Mouse (Mus musculus) lung, embryonic 14.5 days (tissue): ENCODE results near the gene Sel1l3. TPM values are rescaled to one million over a fixed set of nuclear protein-coding genes. Genes with fewer than 3 reads are reported as not detected.

Source experiments
- ATAC-seq: fragments of 200-750 bp; cut with Nextera tagmentation; 2 replicates; pipeline ENCODE4 v1.8.0; 2017; ENCODE audit warnings: mild to moderate bottlenecking, moderate TSS enrichment, moderate library complexity; ENCODE audit not compliant: insufficient read depth
- DNase-seq: peaks from one replicate; pipeline ENCODE4 v3.0.0-alpha.2; 2015
- H3K27ac ChIP-seq: fragments of 300-500 bp; sonication (generic); 2 replicates; pipeline ENCODE4 v1.5.1; 2014; ENCODE audit warnings: low read depth, mild to moderate bottlenecking, moderate library complexity
- H3K27me3 ChIP-seq: fragments of 300-500 bp; sonication (generic); 2 replicates; pipeline ENCODE4 v1.6.1; 2014; ENCODE audit warnings: low read length, control low read depth; ENCODE audit not compliant: insufficient read depth
- H3K36me3 ChIP-seq: fragments of 300-500 bp; sonication (generic); 2 replicates; pipeline ENCODE4 v1.6.1; 2014; ENCODE audit warnings: control low read depth; ENCODE audit not compliant: insufficient read depth
- H3K4me1 ChIP-seq: fragments of 300-500 bp; sonication (generic); 2 replicates; pipeline ENCODE4 v1.6.1; 2014; ENCODE audit warnings: antibody characterized with exemption, control low read depth; ENCODE audit not compliant: insufficient read depth
- H3K4me2 ChIP-seq: fragments of 300-500 bp; sonication (generic); 2 replicates; pipeline ENCODE4 v1.6.1; 2014; ENCODE audit warnings: mild to moderate bottlenecking
- H3K4me3 ChIP-seq: fragments of 300-500 bp; sonication (generic); 2 replicates; pipeline ENCODE4 v1.5.1; 2014; ENCODE audit warnings: low read depth, low read length
- H3K9ac ChIP-seq: fragments of 300-500 bp; sonication (generic); 2 replicates; pipeline ENCODE4 v1.6.1; 2014
- H3K9me3 ChIP-seq: fragments of 300-500 bp; sonication (generic); 2 replicates; pipeline ENCODE4 v1.6.1; 2016; ENCODE audit warnings: low read depth, low read length, control low read depth
- CTCF ChIP-seq: IDR thresholded peaks from 2 replicates; pipeline ENCODE4 v1.5.1; 2016; ENCODE audit warnings: antibody characterized with exemption, low read depth
- WGBS: fragments of 180-500 bp; shearing (Covaris S2); extraction: QIAGEN DNeasy Blood & Tissue Kit; methylation state at CpG from one replicate; pipeline ENCODE4 v1.1.7; 2014; 5-methylcytosine and 5-hydroxymethylcytosine counted together
- polyA plus RNA-seq: library from polyadenylated mRNA; unstranded; fragments of >200 nt; fragmentation: Nextera tagmentation; extraction: Ambion mirVana; gene quantifications from 2 replicates; pipeline ENCODE4 v1.2.1, GENCODE M21; 2014

Gene Sel1l3
- polyA plus RNA-seq, 1 experiment from 2014 or later = 6.8 TPM

GRCm38 (mm10) chr5:53239189-53239588 lies 25.5 kb upstream of the Sel1l3 start:
- ATAC-seq (no peak), DNase-seq (no peak)
- 86% methylated on average over 7 of the region's 7 CpGs for WGBS
- no peaks in the 10 kb centered on the region for H3K9me3 ChIP-seq
- H3K4me1 ChIP-seq = 0 out of 2 replicates have a peak, but pooled peaks cover 5% of the 10 kb centered on the region
- no peak overlapping the region for H3K27ac ChIP-seq
- no peak overlapping the region for H3K4me2 ChIP-seq
- no peak for TF ChIP-seq CTCF
- no peaks in the 10 kb centered on the region for H3K27me3 ChIP-seq
- H3K36me3 ChIP-seq = no peaks in the 10 kb centered on the region
- no peak overlapping the region for H3K4me3 ChIP-seq
- H3K9ac ChIP-seq = no peak overlapping the region

GRCm38 (mm10) chr5:53238761-53239160 lies 25.0 kb upstream of the Sel1l3 start:
- no peak for TF ChIP-seq CTCF
- 84% methylated on average over 7 of the region's 7 CpGs for WGBS
- no peaks in the 10 kb centered on the region for H3K36me3 ChIP-seq

GRCm38 (mm10) chr5:53236749-53237148 lies 23.0 kb upstream of the Sel1l3 start:
- H3K9ac ChIP-seq = no peak overlapping the region
- H3K9me3 ChIP-seq = no peaks in the 10 kb centered on the region
- H3K4me2 ChIP-seq = no peak overlapping the region
- no peak for DNase-seq
- H3K27ac ChIP-seq = no peak overlapping the region
- 0 out of 2 replicates have a peak, but pooled peaks cover 5% of the 10 kb centered on the region for H3K4me1 ChIP-seq
- WGBS = 59% methylated on average over 8 of the region's 8 CpGs
- no peak for ATAC-seq
- H3K27me3 ChIP-seq = no peaks in the 10 kb centered on the region
- H3K36me3 ChIP-seq = no peaks in the 10 kb centered on the region
- H3K4me3 ChIP-seq = no peak overlapping the region
- no peak for TF ChIP-seq CTCF

More at GRCm38 (mm10) chr5:53238761-53239160, 25.0 kb upstream of the Sel1l3 start:
- no peak for DNase-seq
- Histone ChIP-seq H3K27ac (no peak overlapping the region), H3K4me3 (no peak overlapping the region), H3K4me2 (no peak overlapping the region), H3K9ac (no peak overlapping the region), H3K4me1 (0 out of 2 replicates have a peak, but pooled peaks cover 5% of the 10 kb centered on the region), H3K9me3 (no peaks in the 10 kb centered on the region), H3K27me3 (no peaks in the 10 kb centered on the region)
- ATAC-seq = no peak

- no peak overlapping the region for H3K4me3 ChIP-seq
- H3K36me3 ChIP-seq = no peaks in the 10 kb centered on the region
- ATAC-seq (peak; percentile 42; the same call in 1 of the 2 replicates), DNase-seq (peak; percentile 35)
- H3K4me2 ChIP-seq = no peak overlapping the region
- 0 out of 2 replicates have a peak, but pooled peaks cover 5% of the 10 kb centered on the region for H3K4me1 ChIP-seq
- no peak for TF ChIP-seq CTCF
- H3K9ac ChIP-seq = no peak overlapping the region
- WGBS = 6% methylated on average over 5 of the region's 5 CpGs
- peak overlapping the region; percentile 7; the same call in 1 of the 2 replicates for H3K27ac ChIP-seq
- H3K27me3 ChIP-seq = no peaks in the 10 kb centered on the region
- H3K9me3 ChIP-seq = no peaks in the 10 kb centered on the region
Observed at GRCm38 (mm10) chr5:53236136-53236535, 22.4 kb upstream of the Sel1l3 start.

- H3K9me3 ChIP-seq = no peaks in the 10 kb centered on the region
- no peak for TF ChIP-seq CTCF
- no peak overlapping the region for H3K27ac ChIP-seq
- no peaks in the 10 kb centered on the region for H3K27me3 ChIP-seq
- H3K9ac ChIP-seq = no peak overlapping the region
- H3K4me2 ChIP-seq = no peak overlapping the region
- no peak overlapping the region for H3K4me3 ChIP-seq
- DNase-seq (peak; percentile 64), ATAC-seq (peak; percentile 86; the same call in 1 of the 2 replicates)
- no peaks in the 10 kb centered on the region for H3K36me3 ChIP-seq
- WGBS = 6% methylated on average over 4 of the region's 4 CpGs
- 0 out of 2 replicates have a peak, but pooled peaks cover 5% of the 10 kb centered on the region for H3K4me1 ChIP-seq
Observed at GRCm38 (mm10) chr5:53235551-53235950, 21.8 kb upstream of the Sel1l3 start.

- 0 out of 2 replicates have a peak, but pooled peaks cover 3% of the 10 kb centered on the region for H3K4me1 ChIP-seq
- no peak overlapping the region for H3K4me2 ChIP-seq
- DNase-seq (no peak), ATAC-seq (no peak)
- no peaks in the 10 kb centered on the region for H3K27me3 ChIP-seq
- no peak overlapping the region for H3K9ac ChIP-seq
- 59% methylated on average over 4 of the region's 4 CpGs for WGBS
- no peaks in the 10 kb centered on the region for H3K36me3 ChIP-seq
- no peaks in the 10 kb centered on the region for H3K9me3 ChIP-seq
- no peak for TF ChIP-seq CTCF
- H3K27ac ChIP-seq = no peak overlapping the region
- H3K4me3 ChIP-seq = no peak overlapping the region
Observed at GRCm38 (mm10) chr5:53230560-53230959, 16.8 kb upstream of the Sel1l3 start.

GRCm38 (mm10) chr5:53225434-53225833 lies 11.7 kb upstream of the Sel1l3 start:
- DNase-seq = no peak
- Histone ChIP-seq H3K27ac (no peak overlapping the region), H3K4me2 (no peak overlapping the region), H3K4me3 (no peak overlapping the region), H3K4me1 (no peaks in the 10 kb centered on the region), H3K9me3 (no peaks in the 10 kb centered on the region), H3K9ac (no peak overlapping the region), H3K36me3 (no peaks in the 10 kb centered on the region), H3K27me3 (no peaks in the 10 kb centered on the region)
- ATAC-seq = no peak
- WGBS = 81% methylated on average over 13 of the region's 13 CpGs
- TF ChIP-seq CTCF = no peak

GRCm38 (mm10) chr5:53214801-53215200 lies 1.1 kb upstream of the Sel1l3 start:
- peak; percentile 11 for DNase-seq
- Histone ChIP-seq H3K4me1 (no peaks in the 10 kb centered on the region), H3K9me3 (no peaks in the 10 kb centered on the region), H3K4me2 (peak overlapping the region; percentile 94), H3K36me3 (no peaks in the 10 kb centered on the region), H3K9ac (no peak overlapping the region), H3K4me3 (no peak overlapping the region), H3K27me3 (peaks cover 17% of the 10 kb centered on the region), H3K27ac (no peak overlapping the region)
- peak; percentile 21; the same call in 1 of the 2 replicates for ATAC-seq
- WGBS = 0% methylated on average over 1 of the region's 1 CpGs
- TF ChIP-seq CTCF = no peak
